Mouse (Mus musculus) E14TG2a.4 (cell line): ENCODE measurements around the gene Ngly1.

Source experiments
- CTCF ChIP-seq: conservative IDR thresholded peaks from 2 replicates; pipeline ENCODE4 v1.5.1; 2014; ENCODE audit warnings: low read length
- NANOG ChIP-seq: IDR thresholded peaks from 2 replicates; pipeline ENCODE4 v1.6.1; 2014; ENCODE audit warnings: borderline replicate concordance, low read length, mixed read lengths

DNA sequence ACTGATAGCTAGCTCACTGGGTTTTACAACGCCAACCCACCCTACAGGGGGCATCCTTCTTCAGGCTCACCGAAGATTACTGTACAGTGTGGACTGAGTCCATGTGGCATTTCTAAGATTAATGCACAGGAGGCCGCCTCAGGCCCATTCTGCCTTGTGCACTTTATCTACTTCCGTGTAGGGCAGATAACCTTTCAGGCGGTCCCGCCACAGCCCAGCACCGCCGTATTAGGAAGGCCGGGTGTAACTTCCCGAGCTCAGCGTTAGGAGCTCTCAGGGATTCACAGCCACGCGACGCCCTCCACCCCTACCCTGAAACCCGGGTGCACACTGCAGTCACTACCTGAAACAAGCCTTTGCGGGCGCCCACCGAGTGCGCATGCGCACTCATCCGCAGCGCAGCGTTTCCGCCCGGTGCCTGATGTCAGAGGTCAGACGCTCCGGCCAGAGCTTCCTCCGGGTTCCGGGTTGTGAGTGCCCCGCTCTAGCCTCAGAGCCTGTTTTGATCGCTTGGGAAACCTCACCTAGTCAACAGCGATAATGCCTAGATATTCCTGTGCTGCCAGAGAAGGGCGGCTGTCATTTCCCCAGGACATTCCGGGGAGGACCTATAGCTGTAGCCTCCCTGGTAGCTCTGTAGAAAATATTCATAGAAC is 6.0 kb upstream of the Ngly1 start:
- 0 out of 2 replicates have a peak, but pooled peaks have one; percentile 4 for TF ChIP-seq CTCF
- TF ChIP-seq NANOG: no peak
